Mouse (Mus musculus) embryonic facial prominence, embryonic 14.5 days (tissue): ENCODE measurements around the gene Cdh23. TPM values are rescaled to one million over a fixed set of nuclear protein-coding genes. Genes with fewer than 3 reads are reported as not detected.

Experiments
- ATAC-seq: fragments of 200-750 bp; cut with Nextera tagmentation; 2 replicates; pipeline ENCODE4 v1.8.0; 2017; ENCODE audit warnings: low read depth, moderate number of reproducible peaks, moderate TSS enrichment
- DNase-seq: peaks from one replicate; pipeline ENCODE4 v3.0.0-alpha.2; 2015; ENCODE audit warnings: low spot score
- H3K27ac ChIP-seq: fragments of 300-500 bp; sonication (generic); replicated peaks from 2 replicates; pipeline ENCODE4 v1.5.1; 2014; ENCODE audit warnings: low read depth, mild to moderate bottlenecking, low read length, moderate library complexity
- H3K27me3 ChIP-seq: fragments of 300-500 bp; sonication (generic); replicated peaks from 2 replicates; pipeline ENCODE4 v1.6.1; 2014; ENCODE audit warnings: low read length; ENCODE audit not compliant: control insufficient read depth, insufficient read depth
- H3K36me3 ChIP-seq: fragments of 300-500 bp; sonication (generic); 2 replicates; pipeline ENCODE4 v1.6.1; 2014; ENCODE audit warnings: low read length, mixed read lengths; ENCODE audit not compliant: control insufficient read depth, insufficient read depth
- H3K4me1 ChIP-seq: fragments of 300-500 bp; sonication (generic); 2 replicates; pipeline ENCODE4 v1.6.1; 2014; ENCODE audit warnings: antibody characterized with exemption, low read length; ENCODE audit not compliant: control insufficient read depth, insufficient read depth
- H3K4me2 ChIP-seq: fragments of 300-500 bp; sonication (generic); 2 replicates; pipeline ENCODE4 v1.6.1; 2014; ENCODE audit warnings: low read depth, mild to moderate bottlenecking, low read length, moderate library complexity, mixed read lengths
- H3K4me3 ChIP-seq: fragments of 300-500 bp; sonication (generic); 2 replicates; pipeline ENCODE4 v1.5.1; 2014; ENCODE audit warnings: low read depth, mild to moderate bottlenecking, low read length
- H3K9ac ChIP-seq: fragments of 300-500 bp; sonication (generic); 2 replicates; pipeline ENCODE4 v1.6.1; 2014; ENCODE audit warnings: low read depth, mild to moderate bottlenecking, low read length, moderate library complexity, mixed read lengths
- H3K9me3 ChIP-seq: fragments of 300-500 bp; sonication (generic); 2 replicates; pipeline ENCODE4 v1.6.1; 2016; ENCODE audit warnings: low read length; ENCODE audit not compliant: control insufficient read depth
- WGBS: fragments of 180-500 bp; shearing (Covaris S2); extraction: QIAGEN DNeasy Blood & Tissue Kit; methylation state at CpG from one replicate; pipeline ENCODE4 v1.1.7; 2014; 5-methylcytosine and 5-hydroxymethylcytosine counted together
- polyA plus RNA-seq: library from polyadenylated mRNA; unstranded; fragments of >200 nt; fragmentation: Nextera tagmentation; extraction: Ambion mirVana; gene quantifications from 2 replicates; pipeline ENCODE4 v1.2.1, GENCODE M21; 2014

Gene Cdh23
- polyA plus RNA-seq, 1 experiment from 2014 or later = 1.0 TPM

DNA sequence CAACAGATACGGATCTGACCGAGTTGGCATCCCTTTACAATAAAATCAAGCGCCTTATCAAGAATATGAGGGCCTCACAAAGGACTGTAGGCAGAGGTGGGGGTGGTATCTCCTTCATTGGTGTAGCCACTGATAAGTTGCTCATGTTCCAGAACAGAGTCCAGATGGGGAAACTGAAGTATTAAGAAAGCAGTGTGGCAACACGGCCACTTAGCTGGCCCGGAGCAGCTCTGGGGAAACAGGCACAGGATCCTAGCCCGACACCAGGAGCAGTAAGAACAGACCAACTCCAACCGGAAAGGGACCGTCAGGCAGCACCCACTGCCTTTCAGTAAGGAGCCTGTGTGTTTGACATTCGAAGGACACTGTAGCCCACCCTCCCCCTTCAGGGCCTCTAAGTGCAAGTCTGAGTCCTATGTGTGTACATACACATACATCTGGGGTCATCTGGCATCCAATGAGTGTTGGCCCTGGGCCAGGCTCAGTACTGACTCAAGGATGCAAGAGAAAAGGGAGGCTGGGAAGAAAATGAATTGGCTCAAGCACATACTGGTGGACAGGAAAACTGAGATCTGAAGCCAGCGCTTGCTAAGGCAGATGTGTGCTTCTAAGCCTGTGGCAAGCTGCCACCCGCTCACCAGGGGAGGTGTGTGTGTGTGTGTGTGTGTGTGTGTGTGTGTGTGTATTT is 367.2 kb downstream of the Cdh23 start:
- peak; percentile 75 for DNase-seq
- Histone ChIP-seq H3K36me3 (no peaks in the 10 kb centered on the region), H3K4me3 (no peak overlapping the region), H3K9ac (no peak overlapping the region), H3K9me3 (no peaks in the 10 kb centered on the region), H3K4me1 (0 out of 2 replicates have a peak, but pooled peaks cover 7% of the 10 kb centered on the region), H3K27ac (0 out of 2 replicates have a peak overlapping the region, but pooled peaks have one; percentile 16), H3K27me3 (no peaks in the 10 kb centered on the region), H3K4me2 (no peak overlapping the region)
- WGBS = 65% methylated on average over 11 of the region's 11 CpGs
- peak; percentile 44; the same call in 1 of the 2 replicates for ATAC-seq

DNA sequence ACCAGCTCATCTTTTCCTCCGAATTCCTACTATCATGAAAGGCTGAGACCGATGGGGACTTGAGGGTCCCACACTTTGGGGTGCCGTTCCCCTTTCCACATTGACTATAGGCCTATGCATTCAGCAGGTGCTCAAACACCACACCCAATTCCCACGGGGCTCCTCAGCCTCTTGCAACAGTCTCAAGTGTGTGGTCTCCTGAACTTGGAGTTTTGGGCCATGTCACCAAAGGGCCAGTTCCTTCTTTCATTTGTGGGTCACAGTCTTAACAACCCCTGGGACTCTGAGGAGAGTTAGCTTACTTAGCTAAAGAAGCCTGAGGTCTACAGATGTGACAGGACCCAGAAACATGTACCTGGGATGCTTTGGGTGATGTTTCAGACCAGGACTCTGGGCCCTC is 380.1 kb downstream of the Cdh23 start:
- WGBS = 93% methylated on average over 4 of the region's 4 CpGs
- Histone ChIP-seq H3K9ac (no peak overlapping the region), H3K4me1 (no peaks in the 10 kb centered on the region), H3K36me3 (no peaks in the 10 kb centered on the region), H3K27me3 (no peaks in the 10 kb centered on the region), H3K4me2 (no peak overlapping the region), H3K4me3 (no peak overlapping the region), H3K27ac (no peak overlapping the region), H3K9me3 (no peaks in the 10 kb centered on the region)
- DNase-seq = no peak
- ATAC-seq = no peak

DNA sequence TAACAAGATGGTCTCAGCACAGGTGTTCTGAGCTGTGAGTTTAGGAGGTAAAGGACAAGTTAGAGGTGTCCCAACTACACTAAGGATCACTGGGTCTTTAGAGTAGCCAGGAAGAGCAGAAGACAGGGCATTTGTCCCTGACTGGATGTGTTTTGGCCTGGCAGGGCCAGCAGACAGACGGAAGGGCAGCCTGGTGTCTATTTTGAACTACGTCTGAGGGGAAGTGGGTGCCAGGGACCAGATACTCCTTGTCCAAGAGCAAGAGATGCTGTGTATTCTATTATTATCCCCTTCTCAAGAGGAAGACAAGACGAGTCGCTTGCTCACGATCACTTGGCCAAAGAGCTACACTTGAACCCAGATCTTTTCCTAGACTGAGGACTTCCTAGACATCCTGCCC is 382.7 kb downstream of the Cdh23 start:
- no peak for ATAC-seq
- WGBS = 93% methylated on average over 5 of the region's 5 CpGs
- Histone ChIP-seq H3K9me3 (no peaks in the 10 kb centered on the region), H3K27me3 (no peaks in the 10 kb centered on the region), H3K4me2 (no peak overlapping the region), H3K9ac (no peak overlapping the region), H3K36me3 (no peaks in the 10 kb centered on the region), H3K4me3 (no peak overlapping the region), H3K4me1 (no peaks in the 10 kb centered on the region), H3K27ac (no peak overlapping the region)
- no peak for DNase-seq

- no peaks in the 10 kb centered on the region for H3K36me3 ChIP-seq
- no peak overlapping the region for H3K4me3 ChIP-seq
- H3K9ac ChIP-seq = no peak overlapping the region
- no peak overlapping the region for H3K4me2 ChIP-seq
- ATAC-seq = no peak
- H3K4me1 ChIP-seq = no peaks in the 10 kb centered on the region
- no peaks in the 10 kb centered on the region for H3K9me3 ChIP-seq
- 88% methylated on average over 13 of the region's 13 CpGs for WGBS
- no peaks in the 10 kb centered on the region for H3K27me3 ChIP-seq
- no peak overlapping the region for H3K27ac ChIP-seq
- no peak for DNase-seq
Measured at GRCm38 (mm10) chr10:60310629-60311028, 385.7 kb downstream of the Cdh23 start.

DNA sequence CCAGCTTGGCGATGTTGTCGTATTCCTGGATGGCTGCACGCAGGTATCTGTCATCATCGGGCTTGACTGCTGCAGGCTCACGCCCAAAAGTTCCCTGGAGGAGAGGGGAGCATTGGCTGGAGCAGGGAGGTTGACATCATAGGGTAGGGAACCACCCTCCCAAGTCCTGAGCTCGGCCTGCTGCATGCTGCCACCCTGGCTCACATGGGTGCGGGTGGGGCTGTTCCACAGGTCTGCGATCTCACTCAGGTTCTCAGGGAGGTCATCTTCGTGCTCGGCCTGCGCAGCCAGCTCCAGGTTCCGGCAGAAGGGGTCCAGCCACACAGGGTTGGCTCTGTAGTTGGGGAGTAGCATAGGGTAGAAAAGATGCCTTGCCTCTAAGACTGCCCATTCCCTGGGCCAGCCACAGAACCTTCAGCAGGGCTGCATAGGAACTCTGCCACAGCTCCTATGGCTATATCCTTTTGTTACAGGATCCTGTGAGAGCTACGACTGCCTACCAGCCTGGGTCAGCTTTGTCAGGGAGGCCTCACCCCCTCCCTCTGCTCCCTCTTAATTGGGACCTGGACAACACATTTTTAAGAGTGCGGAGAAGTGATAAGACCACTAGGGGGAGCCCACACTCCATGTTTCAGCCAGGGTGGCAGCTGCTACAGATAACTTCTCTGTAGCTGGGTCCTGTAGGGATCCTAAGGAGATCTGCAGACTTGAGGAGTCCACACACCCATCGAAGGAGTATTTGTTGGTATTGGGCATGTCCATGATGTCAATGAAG is 391.2 kb downstream of the Cdh23 start:
- Histone ChIP-seq H3K27ac (no peak overlapping the region), H3K4me2 (no peak overlapping the region), H3K9me3 (no peaks in the 10 kb centered on the region), H3K4me1 (no peaks in the 10 kb centered on the region), H3K4me3 (no peak overlapping the region), H3K36me3 (peaks cover 30% of the 10 kb centered on the region), H3K9ac (no peak overlapping the region), H3K27me3 (no peaks in the 10 kb centered on the region)
- ATAC-seq (peak; percentile 84), DNase-seq (peak; percentile 83)
- WGBS = 65% methylated on average over 15 of the region's 15 CpGs

DNA sequence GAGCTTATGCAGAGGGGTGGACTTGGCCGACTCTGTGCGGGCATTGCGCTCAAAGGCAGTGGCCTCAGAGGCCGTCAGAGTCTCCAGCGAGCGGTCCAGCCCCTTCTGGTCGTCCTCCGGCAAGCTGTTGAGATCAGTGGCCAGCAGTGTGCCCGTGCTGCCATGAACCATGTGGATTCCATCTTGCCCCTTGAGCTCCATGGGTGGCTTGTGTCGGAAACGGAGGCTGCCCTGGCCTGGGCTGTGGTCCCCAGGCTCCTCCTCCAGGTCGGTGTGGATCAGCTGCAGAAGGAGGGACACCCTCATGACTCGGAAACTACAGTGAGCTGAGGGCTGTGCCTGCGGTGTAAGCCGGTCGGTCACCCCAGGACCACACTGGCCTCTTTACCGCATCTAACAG is 392.9 kb downstream of the Cdh23 start:
- no peak for ATAC-seq
- H3K36me3 ChIP-seq = peaks cover 47% of the 10 kb centered on the region

DNA sequence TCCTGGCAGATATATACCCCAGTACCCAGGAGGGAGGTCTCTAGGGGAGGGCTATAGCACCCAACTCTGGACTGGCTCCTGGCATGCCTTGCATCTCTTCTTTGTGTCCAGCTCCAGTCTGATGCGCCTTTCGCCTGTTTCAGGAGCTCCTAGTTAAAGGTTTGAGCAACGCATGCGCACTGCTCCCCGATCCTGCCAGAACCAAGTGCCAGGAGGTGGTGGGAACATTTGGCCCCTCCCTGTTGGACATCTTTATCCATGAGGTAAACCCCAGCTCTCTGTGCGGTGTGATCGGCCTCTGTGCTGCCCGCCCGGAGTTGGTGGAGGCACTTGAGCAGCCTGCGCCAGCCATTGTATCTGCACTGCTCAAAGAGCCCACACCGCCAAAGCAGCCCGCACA is 396.7 kb downstream of the Cdh23 start:
- H3K27ac ChIP-seq = no peak overlapping the region
- H3K4me1 ChIP-seq = no peaks in the 10 kb centered on the region
- no peak for ATAC-seq
- no peak overlapping the region for H3K4me3 ChIP-seq
- DNase-seq = no peak
- H3K9me3 ChIP-seq = no peaks in the 10 kb centered on the region
- 97% methylated on average over 12 of the region's 12 CpGs for WGBS
- peaks cover 82% of the 10 kb centered on the region for H3K36me3 ChIP-seq
- no peak overlapping the region for H3K4me2 ChIP-seq
- no peaks in the 10 kb centered on the region for H3K27me3 ChIP-seq
- H3K9ac ChIP-seq = no peak overlapping the region

More for the DNA sequence above, 392.9 kb downstream of the Cdh23 start:
- no peak overlapping the region for H3K9ac ChIP-seq
- WGBS = 82% methylated on average over 17 of the region's 17 CpGs
- H3K27me3 ChIP-seq = no peaks in the 10 kb centered on the region
- H3K27ac ChIP-seq = no peak overlapping the region
- no peaks in the 10 kb centered on the region for H3K4me1 ChIP-seq
- H3K4me2 ChIP-seq = no peak overlapping the region
- H3K9me3 ChIP-seq = no peaks in the 10 kb centered on the region
- DNase-seq = no peak
- no peak overlapping the region for H3K4me3 ChIP-seq

DNA sequence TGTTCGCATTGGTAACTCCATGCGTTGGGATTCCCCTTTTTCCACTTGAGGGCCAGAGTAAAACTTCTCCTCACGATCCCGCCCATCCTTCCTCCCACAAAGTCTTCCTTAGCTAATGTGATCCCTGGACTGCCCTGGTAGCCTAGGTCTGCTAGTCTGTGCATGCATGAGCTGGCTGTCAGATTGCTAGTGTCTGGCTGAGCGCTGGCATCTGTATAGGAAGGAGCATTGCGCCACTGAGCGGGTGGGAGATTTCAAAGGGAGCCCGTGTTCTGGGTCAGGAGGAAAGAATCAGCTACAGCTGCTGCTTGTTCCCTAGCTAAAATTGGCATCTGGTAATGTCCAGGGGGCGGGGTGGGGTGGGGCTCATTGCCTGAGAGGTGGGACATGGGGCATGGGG is 400.3 kb downstream of the Cdh23 start:
- DNase-seq (peak; percentile 20), ATAC-seq (no peak)
- Histone ChIP-seq H3K27me3 (no peaks in the 10 kb centered on the region), H3K36me3 (peaks cover 87% of the 10 kb centered on the region), H3K9ac (no peak overlapping the region), H3K4me1 (no peaks in the 10 kb centered on the region), H3K9me3 (no peaks in the 10 kb centered on the region), H3K4me3 (no peak overlapping the region), H3K27ac (no peak overlapping the region), H3K4me2 (no peak overlapping the region)
- 69% methylated on average over 9 of the region's 9 CpGs for WGBS
